Mouse (Mus musculus): ENCODE measurements around the gene Lca5. TPM values are rescaled to one million over a fixed set of nuclear protein-coding genes. Genes with fewer than 3 reads are reported as not detected.

Lca5 gene
- polyA plus RNA-seq (2011; ENCODE audit: insufficient read length, low read depth, missing spikeins), result 12.1 and 13.2 TPM in 2 replicates

- peak within 1 kb of the TSS; percentile 87 for H3K27ac ChIP-seq (ENCODE audit: insufficient read depth, low read length)
- H3K4me1 ChIP-seq (ENCODE audit: control insufficient read depth, insufficient read depth, low read length), result 0 out of 2 replicates have a peak, but pooled peaks cover 3% of the 10 kb centered on the region
- TF ChIP-seq POLR2A (IDR thresholded peaks at IDR 0.05; ENCODE audit: low read depth, low read length) (peak; percentile 49), CTCF (IDR thresholded peaks at IDR 0.05; ENCODE audit: borderline replicate concordance, insufficient read depth, low read length) (no peak)
These were observed at the start of gene Lca5 for GRCm38 (mm10) chr9:83440392-83441357. Lca5 (minus strand) TSS chr9:83441127.

GRCm38 (mm10) chr9:83488491-83489210 is 47.7 kb upstream of the Lca5 start:
- H3K4me1 ChIP-seq (ENCODE audit: control insufficient read depth, insufficient read depth, low read length), result peaks cover 2% of the 10 kb centered on the region; the same call in 1 of the 2 replicates
- H3K27ac ChIP-seq (ENCODE audit: insufficient read depth, low read length), result no peak overlapping the region
- no peak overlapping the region for H3K4me3 ChIP-seq (ENCODE audit: insufficient read depth, low read length)
- TF ChIP-seq CTCF (IDR thresholded peaks at IDR 0.05; ENCODE audit: borderline replicate concordance, insufficient read depth, low read length) (no peak), POLR2A (IDR thresholded peaks at IDR 0.05; ENCODE audit: low read depth, low read length) (no peak)

More at GRCm38 (mm10) chr9:83440392-83441357, at the start of gene Lca5:
- H3K4me3 ChIP-seq (ENCODE audit: insufficient read depth, low read length), result peak within 1 kb of the TSS; percentile 75

GRCm38 (mm10) chr9:83487771-83488470 is 47.0 kb upstream of the Lca5 start:
- Histone ChIP-seq H3K4me1 (ENCODE audit: control insufficient read depth, insufficient read depth, low read length) (peaks cover 2% of the 10 kb centered on the region; the same call in 1 of the 2 replicates), H3K4me3 (ENCODE audit: insufficient read depth, low read length) (no peak overlapping the region), H3K27ac (ENCODE audit: insufficient read depth, low read length) (no peak overlapping the region)
- TF ChIP-seq POLR2A (IDR thresholded peaks at IDR 0.05; ENCODE audit: low read depth, low read length) (no peak), CTCF (IDR thresholded peaks at IDR 0.05; ENCODE audit: borderline replicate concordance, insufficient read depth, low read length) (no peak)

- peaks cover 2% of the 10 kb centered on the region; the same call in 1 of the 2 replicates for H3K4me1 ChIP-seq (ENCODE audit: control insufficient read depth, insufficient read depth, low read length)
- TF ChIP-seq POLR2A (IDR thresholded peaks at IDR 0.05; ENCODE audit: low read depth, low read length) (no peak), CTCF (IDR thresholded peaks at IDR 0.05; ENCODE audit: borderline replicate concordance, insufficient read depth, low read length) (no peak)
- no peak overlapping the region for H3K4me3 ChIP-seq (ENCODE audit: insufficient read depth, low read length)
- H3K27ac ChIP-seq (ENCODE audit: insufficient read depth, low read length), result peak overlapping the region; percentile 84; the same call in 1 of the 2 replicates
These were observed 45.0 kb upstream of the Lca5 start for GRCm38 (mm10) chr9:83485966-83486365.

GRCm38 (mm10) chr9:83485357-83485756 is 44.4 kb upstream of the Lca5 start:
- peaks cover 2% of the 10 kb centered on the region; the same call in 1 of the 2 replicates for H3K4me1 ChIP-seq (ENCODE audit: control insufficient read depth, insufficient read depth, low read length)
- TF ChIP-seq POLR2A (IDR thresholded peaks at IDR 0.05; ENCODE audit: low read depth, low read length) (no peak), CTCF (IDR thresholded peaks at IDR 0.05; ENCODE audit: borderline replicate concordance, insufficient read depth, low read length) (no peak)
- H3K27ac ChIP-seq (ENCODE audit: insufficient read depth, low read length), result peak overlapping the region; percentile 84
- no peak overlapping the region for H3K4me3 ChIP-seq (ENCODE audit: insufficient read depth, low read length)

GRCm38 (mm10) chr9:83483419-83483818 is 42.5 kb upstream of the Lca5 start:
- Histone ChIP-seq H3K4me3 (ENCODE audit: insufficient read depth, low read length) (no peak overlapping the region), H3K27ac (ENCODE audit: insufficient read depth, low read length) (no peak overlapping the region), H3K4me1 (ENCODE audit: control insufficient read depth, insufficient read depth, low read length) (peaks cover 1% of the 10 kb centered on the region; the same call in 1 of the 2 replicates)
- no peak for TF ChIP-seq CTCF (IDR thresholded peaks at IDR 0.05; ENCODE audit: borderline replicate concordance, insufficient read depth, low read length)
- TF ChIP-seq POLR2A (IDR thresholded peaks at IDR 0.05; ENCODE audit: low read depth, low read length), result no peak

GRCm38 (mm10) chr9:83482176-83482949 is 41.4 kb upstream of the Lca5 start:
- TF ChIP-seq POLR2A (IDR thresholded peaks at IDR 0.05; ENCODE audit: low read depth, low read length), result 0 out of 2 replicates have a peak, but pooled peaks have one; percentile 21
- TF ChIP-seq CTCF (IDR thresholded peaks at IDR 0.05; ENCODE audit: borderline replicate concordance, insufficient read depth, low read length), result no peak

GRCm38 (mm10) chr9:83469871-83470270 is 28.9 kb upstream of the Lca5 start:
- Histone ChIP-seq H3K4me3 (ENCODE audit: insufficient read depth, low read length) (no peak overlapping the region), H3K27ac (ENCODE audit: insufficient read depth, low read length) (no peak overlapping the region), H3K4me1 (ENCODE audit: control insufficient read depth, insufficient read depth, low read length) (no peaks in the 10 kb centered on the region)
- TF ChIP-seq CTCF (IDR thresholded peaks at IDR 0.05; ENCODE audit: borderline replicate concordance, insufficient read depth, low read length) (no peak), POLR2A (IDR thresholded peaks at IDR 0.05; ENCODE audit: low read depth, low read length) (no peak)

More at GRCm38 (mm10) chr9:83482176-83482949, 41.4 kb upstream of the Lca5 start:
- Histone ChIP-seq H3K4me3 (ENCODE audit: insufficient read depth, low read length) (no peak overlapping the region), H3K4me1 (ENCODE audit: control insufficient read depth, insufficient read depth, low read length) (no peaks in the 10 kb centered on the region), H3K27ac (ENCODE audit: insufficient read depth, low read length) (peak overlapping the region; percentile 34)
